Mouse (Mus musculus) hindbrain, embryonic 16.5 days (tissue): ENCODE measurements at regions not wholly inside any gene's neighbourhood (a gene's known extent, or its start where the extent isn't known, plus 50 kb on each side); places are given as distances from the start of the nearest gene placed in this dataset.

Source experiments
- ATAC-seq: fragments of 200-750 bp; cut with Nextera tagmentation; 2 replicates; pipeline ENCODE4 v1.8.0; 2017; ENCODE audit warnings: moderate TSS enrichment, moderate library complexity
- H3K27ac ChIP-seq: fragments of 300-500 bp; sonication (generic); 2 replicates; pipeline ENCODE4 v1.5.1; 2014; ENCODE audit warnings: low read depth, mild to moderate bottlenecking, control low read depth, low read length, moderate library complexity
- H3K27me3 ChIP-seq: fragments of 300-500 bp; sonication (generic); replicated peaks from 2 replicates; pipeline ENCODE4 v1.6.1; 2014; ENCODE audit warnings: low read length; ENCODE audit not compliant: control insufficient read depth, insufficient read depth
- H3K36me3 ChIP-seq: fragments of 300-500 bp; sonication (generic); 2 replicates; pipeline ENCODE4 v1.6.1; 2014; ENCODE audit warnings: mild to moderate bottlenecking, low read length, moderate library complexity, mixed read lengths; ENCODE audit not compliant: control insufficient read depth, insufficient read depth
- H3K4me1 ChIP-seq: fragments of 300-500 bp; sonication (generic); 2 replicates; pipeline ENCODE4 v1.6.1; 2014; ENCODE audit warnings: low read depth, low read length; ENCODE audit not compliant: control insufficient read depth, insufficient read depth
- H3K4me2 ChIP-seq: fragments of 300-500 bp; sonication (generic); 2 replicates; pipeline ENCODE4 v1.6.1; 2014; ENCODE audit warnings: mild to moderate bottlenecking, low read length, control low read depth, moderate library complexity
- H3K4me3 ChIP-seq: fragments of 300-500 bp; sonication (generic); 2 replicates; pipeline ENCODE4 v1.5.1; 2014; ENCODE audit warnings: mild to moderate bottlenecking, low read length, control low read depth, moderate library complexity
- H3K9ac ChIP-seq: fragments of 300-500 bp; sonication (generic); 2 replicates; pipeline ENCODE4 v1.6.1; 2014; ENCODE audit warnings: low read depth, mild to moderate bottlenecking, control low read depth, low read length, moderate library complexity
- H3K9me3 ChIP-seq: fragments of 300-500 bp; sonication (generic); 2 replicates; pipeline ENCODE4 v1.6.1; 2014; ENCODE audit warnings: mild to moderate bottlenecking, low read length, moderate library complexity; ENCODE audit not compliant: control insufficient read depth
- WGBS: fragments of 180-500 bp; shearing (Covaris S2); extraction: QIAGEN DNeasy Blood & Tissue Kit; methylation state at CpG from one replicate; pipeline ENCODE4 v1.1.7; 2014; 5-methylcytosine and 5-hydroxymethylcytosine counted together

- H3K36me3 ChIP-seq: no peaks in the 10 kb centered on the region
- 66% methylated on average over 10 of the region's 10 CpGs for WGBS
- no peaks in the 10 kb centered on the region for H3K27me3 ChIP-seq
- H3K4me2 ChIP-seq: no peak overlapping the region
- no peak overlapping the region for H3K4me3 ChIP-seq
- no peaks in the 10 kb centered on the region; the same call in 1 of the 2 replicates for H3K9me3 ChIP-seq
- no peak overlapping the region for H3K27ac ChIP-seq
- no peaks in the 10 kb centered on the region for H3K4me1 ChIP-seq
- ATAC-seq: no peak
- H3K9ac ChIP-seq: no peak overlapping the region
Observed at GRCm38 (mm10) chr5:75880088-75880684, 98.1 kb downstream of the Kdr start.

- Histone ChIP-seq H3K4me2 (no peak overlapping the region), H3K9ac (no peak overlapping the region), H3K9me3 (no peaks in the 10 kb centered on the region; the same call in 1 of the 2 replicates), H3K27ac (no peak overlapping the region), H3K27me3 (no peaks in the 10 kb centered on the region), H3K36me3 (no peaks in the 10 kb centered on the region), H3K4me1 (no peaks in the 10 kb centered on the region), H3K4me3 (no peak overlapping the region)
- 84% methylated on average over 8 of the region's 8 CpGs for WGBS
- no peak for ATAC-seq
Observed at GRCm38 (mm10) chr5:75878361-75878760, 99.9 kb downstream of the Kdr start.

- no peaks in the 10 kb centered on the region; the same call in 1 of the 2 replicates for H3K9me3 ChIP-seq
- H3K4me3 ChIP-seq: no peak overlapping the region
- H3K27me3 ChIP-seq: no peaks in the 10 kb centered on the region
- H3K27ac ChIP-seq: no peak overlapping the region
- no peaks in the 10 kb centered on the region for H3K4me1 ChIP-seq
- no peak overlapping the region for H3K9ac ChIP-seq
- ATAC-seq: no peak
- H3K36me3 ChIP-seq: no peaks in the 10 kb centered on the region
- no peak overlapping the region for H3K4me2 ChIP-seq
- 68% methylated on average over 4 of the region's 4 CpGs for WGBS
Observed at GRCm38 (mm10) chr5:75877609-75877971, 100.7 kb downstream of the Kdr start.

DNA sequence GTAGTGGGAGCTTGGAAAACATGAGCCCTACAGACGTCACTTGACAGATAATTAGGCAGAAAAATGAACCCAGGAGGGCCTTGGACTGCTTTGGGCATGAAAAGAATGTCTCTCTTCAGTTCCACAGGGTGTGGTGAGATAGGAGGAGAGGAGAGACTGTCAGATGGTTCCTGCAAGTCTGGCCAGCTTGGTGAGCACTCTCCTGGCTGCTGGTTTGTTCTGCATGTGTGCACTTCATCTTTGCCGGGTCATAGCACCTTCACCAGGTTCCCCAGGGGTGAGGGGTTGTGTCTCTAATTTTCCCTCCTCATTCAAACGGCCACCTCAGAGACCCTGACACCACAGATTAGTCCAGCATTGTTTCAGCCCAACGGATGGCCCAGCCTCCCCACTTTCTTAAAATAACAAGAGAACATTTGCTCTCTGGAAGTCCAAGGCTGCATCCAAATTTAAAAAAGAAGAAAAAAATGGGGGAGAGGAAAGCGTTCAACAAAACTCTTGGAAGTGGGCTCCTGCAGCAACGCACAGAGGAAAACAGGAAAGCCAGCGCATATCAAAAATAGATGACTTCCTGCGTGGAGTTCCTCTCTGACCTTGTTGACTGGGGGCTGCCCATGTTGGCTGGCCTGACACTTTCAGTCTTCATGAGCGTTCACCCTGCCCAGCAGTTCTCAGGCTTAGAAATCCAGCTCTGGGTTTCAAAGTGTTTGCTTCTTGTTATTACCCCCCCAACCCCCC lies 101.2 kb downstream of the Kdr start:
- H3K4me2 ChIP-seq: no peak overlapping the region
- no peaks in the 10 kb centered on the region for H3K4me1 ChIP-seq
- ATAC-seq: no peak
- 68% methylated on average over 9 of the region's 9 CpGs for WGBS
- H3K9ac ChIP-seq: no peak overlapping the region
- no peaks in the 10 kb centered on the region; the same call in 1 of the 2 replicates for H3K9me3 ChIP-seq
- no peak overlapping the region for H3K4me3 ChIP-seq
- no peak overlapping the region for H3K27ac ChIP-seq
- H3K27me3 ChIP-seq: no peaks in the 10 kb centered on the region
- H3K36me3 ChIP-seq: no peaks in the 10 kb centered on the region

DNA sequence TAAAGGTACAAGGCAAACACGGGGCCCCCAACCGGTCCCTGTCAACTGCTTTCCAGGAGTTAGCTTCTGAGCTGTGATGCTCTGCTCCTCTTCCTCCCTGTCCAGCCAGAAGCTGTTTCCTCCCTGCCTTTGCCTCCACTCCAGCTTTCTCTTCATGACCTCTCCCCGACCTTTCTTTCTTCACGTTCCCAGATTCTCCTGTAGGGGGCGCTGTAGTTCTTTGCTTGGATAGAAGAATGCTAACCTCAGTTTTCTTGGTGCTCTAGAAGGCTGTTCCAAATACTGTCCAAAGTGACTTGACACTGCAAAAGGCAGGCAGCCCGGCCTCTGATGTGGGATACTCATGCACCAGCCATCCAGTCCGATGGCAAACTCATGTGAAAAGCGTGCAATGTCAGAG lies 107.1 kb downstream of the Kdr start:
- Histone ChIP-seq H3K36me3 (no peaks in the 10 kb centered on the region), H3K27ac (no peak overlapping the region), H3K9ac (no peak overlapping the region), H3K27me3 (no peaks in the 10 kb centered on the region), H3K4me3 (no peak overlapping the region), H3K4me1 (no peaks in the 10 kb centered on the region), H3K9me3 (no peaks in the 10 kb centered on the region), H3K4me2 (no peak overlapping the region)
- no peak for ATAC-seq
- 23% methylated on average over 8 of the region's 8 CpGs for WGBS

- H3K4me3 ChIP-seq: no peak overlapping the region
- H3K9me3 ChIP-seq: no peaks in the 10 kb centered on the region
- H3K9ac ChIP-seq: no peak overlapping the region
- H3K36me3 ChIP-seq: no peaks in the 10 kb centered on the region
- H3K4me2 ChIP-seq: no peak overlapping the region
- no peaks in the 10 kb centered on the region for H3K27me3 ChIP-seq
- H3K27ac ChIP-seq: no peak overlapping the region
- no peaks in the 10 kb centered on the region for H3K4me1 ChIP-seq
- WGBS: 79% methylated on average over 14 of the region's 14 CpGs
- no peak for ATAC-seq
Observed at GRCm38 (mm10) chr5:75870666-75871065, 107.6 kb downstream of the Kdr start.

- no peak overlapping the region for H3K9ac ChIP-seq
- no peaks in the 10 kb centered on the region for H3K27me3 ChIP-seq
- H3K4me3 ChIP-seq: no peak overlapping the region
- WGBS: 17% methylated on average over 4 of the region's 4 CpGs
- H3K4me1 ChIP-seq: no peaks in the 10 kb centered on the region
- no peaks in the 10 kb centered on the region for H3K36me3 ChIP-seq
- ATAC-seq: no peak; the same call in 1 of the 2 replicates
- H3K9me3 ChIP-seq: no peaks in the 10 kb centered on the region
- no peak overlapping the region for H3K4me2 ChIP-seq
- H3K27ac ChIP-seq: no peak overlapping the region
Observed at GRCm38 (mm10) chr5:75869535-75869934, 108.7 kb downstream of the Kdr start.

DNA sequence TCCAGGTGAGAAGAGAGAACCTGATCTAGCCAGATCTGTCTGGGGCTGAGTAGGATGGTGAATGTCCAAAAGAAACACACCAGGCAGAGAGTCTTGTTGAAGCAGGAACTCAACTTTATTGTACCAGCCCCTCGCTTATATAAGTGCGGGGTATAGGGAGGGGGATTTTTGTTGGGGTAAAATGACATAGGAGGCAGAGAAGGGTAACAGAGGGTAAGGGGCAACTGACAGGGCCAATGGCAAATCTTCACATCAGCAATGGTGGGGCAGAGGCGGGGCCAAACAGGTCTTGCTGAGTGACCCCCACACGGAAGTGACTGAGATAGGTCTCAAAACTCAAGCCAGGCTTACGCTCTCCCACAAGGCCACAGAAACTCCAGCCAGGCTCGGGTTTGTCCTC lies 113.2 kb downstream of the Kdr start:
- H3K4me1 ChIP-seq: no peaks in the 10 kb centered on the region
- no peaks in the 10 kb centered on the region for H3K9me3 ChIP-seq
- H3K4me2 ChIP-seq: no peak overlapping the region
- H3K27ac ChIP-seq: no peak overlapping the region
- WGBS: 92% methylated on average over 6 of the region's 6 CpGs
- no peak for ATAC-seq
- no peaks in the 10 kb centered on the region for H3K36me3 ChIP-seq
- H3K9ac ChIP-seq: no peak overlapping the region
- H3K4me3 ChIP-seq: no peak overlapping the region
- H3K27me3 ChIP-seq: no peaks in the 10 kb centered on the region

DNA sequence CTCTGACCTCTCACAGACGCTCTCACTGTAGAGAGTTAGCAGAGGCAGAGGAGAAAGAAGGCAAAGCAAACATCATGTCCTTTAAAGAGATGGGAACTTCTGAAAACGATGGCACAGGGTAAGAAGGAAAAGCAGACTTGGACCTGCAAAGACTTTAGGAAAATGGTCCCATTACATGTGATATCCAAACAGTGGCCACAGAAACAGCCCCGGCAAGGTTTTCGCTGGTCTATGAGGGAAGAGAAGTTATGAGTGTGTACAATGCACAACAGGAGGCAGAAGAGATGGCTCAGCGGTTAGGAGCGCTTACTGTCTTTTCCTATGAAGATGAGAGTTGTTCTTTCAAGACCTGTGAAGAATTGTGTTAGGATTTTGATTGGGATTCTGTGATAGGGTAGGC lies 114.9 kb downstream of the Kdr start:
- H3K4me1 ChIP-seq: no peaks in the 10 kb centered on the region
- H3K27me3 ChIP-seq: no peaks in the 10 kb centered on the region
- WGBS: 71% methylated on average over 6 of the region's 6 CpGs
- H3K9ac ChIP-seq: no peak overlapping the region
- H3K36me3 ChIP-seq: no peaks in the 10 kb centered on the region
- no peaks in the 10 kb centered on the region for H3K9me3 ChIP-seq
- no peak overlapping the region for H3K27ac ChIP-seq
- H3K4me3 ChIP-seq: no peak overlapping the region
- no peak overlapping the region for H3K4me2 ChIP-seq
- no peak for ATAC-seq
